Mouse (Mus musculus) splenic B cell, adult 2 months (primary cell): ENCODE measurements at regions not wholly inside any gene's neighbourhood (a gene's known extent, or its start where the extent isn't known, plus 50 kb on each side); places are given as distances from the start of the nearest gene placed in this dataset.
"Not testable (repeated sequence)": the region's sequence is repeated elsewhere in the genome, so short reads cannot be mapped to it uniquely, and the experiment has no call there.

ENCODE experiments used
- DNase-seq: peaks from one replicate; pipeline ENCODE4 v3.0.0-alpha.2; 2011; ENCODE audit warnings: low read depth, low spot score
- H3K27me3 ChIP-seq: 2 replicates; pipeline ENCODE4 v1.6.1; 2012; ENCODE audit warnings: mild to moderate bottlenecking, low read length, moderate library complexity, mixed read lengths; ENCODE audit not compliant: control insufficient read depth, poor library complexity, insufficient read depth, severe bottlenecking
- H3K36me3 ChIP-seq: 2 replicates; pipeline ENCODE4 v1.6.1; 2012; ENCODE audit warnings: mild to moderate bottlenecking, low read length, moderate library complexity, mixed read lengths; ENCODE audit not compliant: control insufficient read depth, poor library complexity, insufficient read depth, severe bottlenecking

GRCm38 (mm10) chr17:83044515-83044914 is 170.6 kb upstream of the Pkdcc start:
- H3K36me3 ChIP-seq = no peaks in the 10 kb centered on the region
- no peak for DNase-seq
- H3K27me3 ChIP-seq = no peaks in the 10 kb centered on the region

DNA sequence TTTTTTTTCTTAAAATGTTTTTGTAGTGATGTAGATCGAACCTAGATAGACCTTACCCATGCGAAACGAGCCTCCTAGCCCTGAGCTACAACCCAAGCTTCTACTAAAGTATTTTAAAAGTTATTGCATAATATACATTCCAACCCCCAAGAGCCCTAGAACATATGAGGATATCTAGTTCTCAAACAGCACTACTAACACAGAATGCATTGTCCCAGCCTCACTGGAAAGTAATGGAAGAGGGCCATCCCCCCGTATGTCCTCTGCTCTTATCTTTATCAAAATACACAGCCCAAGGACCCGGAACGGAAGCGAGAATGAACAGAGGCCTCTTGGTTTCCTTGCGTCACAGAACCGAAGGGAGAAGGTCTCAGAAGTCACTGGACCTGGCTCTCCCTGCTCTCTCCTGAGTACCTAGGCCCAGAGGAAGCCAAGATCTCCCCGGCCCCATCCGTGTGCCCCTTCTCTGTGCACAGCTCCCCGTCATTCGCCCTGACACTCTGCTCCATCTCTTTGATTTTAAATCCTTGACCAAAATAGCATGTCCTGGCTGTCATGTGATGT is 165.0 kb upstream of the Pkdcc start:
- no peak for DNase-seq
- Histone ChIP-seq H3K27me3 (no peaks in the 10 kb centered on the region), H3K36me3 (no peaks in the 10 kb centered on the region)

DNA sequence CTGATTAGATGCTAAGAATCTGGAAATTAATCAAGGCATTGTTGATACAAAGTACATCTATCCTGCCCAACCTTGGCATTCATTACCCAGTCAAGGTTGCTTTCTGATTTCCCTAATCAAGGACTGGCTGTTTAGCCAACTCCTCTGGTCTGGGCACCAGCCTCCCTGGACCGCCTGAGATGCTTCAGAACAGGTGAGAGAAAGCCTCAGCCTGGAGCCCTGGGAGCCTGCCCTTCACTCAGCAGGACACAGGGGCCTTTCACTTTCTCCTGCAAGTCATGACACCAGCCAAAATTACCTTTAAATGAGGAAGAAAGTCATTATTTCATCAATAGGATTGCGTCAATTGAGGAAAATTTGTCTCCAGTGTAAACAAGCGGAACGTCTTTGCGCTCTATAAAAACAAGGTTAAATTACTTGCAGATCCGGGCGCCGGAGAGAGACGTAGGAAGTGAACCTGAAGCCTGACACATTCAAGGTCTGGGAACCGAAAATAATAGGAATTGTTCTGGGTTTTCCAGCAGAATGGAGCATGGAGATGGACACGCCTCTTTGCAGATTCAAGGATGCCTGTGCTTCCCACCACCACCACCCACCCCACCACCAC is 164.4 kb upstream of the Pkdcc start:
- DNase-seq = no peak
- Histone ChIP-seq H3K36me3 (no peaks in the 10 kb centered on the region), H3K27me3 (no peaks in the 10 kb centered on the region)

GRCm38 (mm10) chr17:83052613-83053140 is 162.4 kb upstream of the Pkdcc start:
- no peak for DNase-seq
- H3K27me3 ChIP-seq = no peaks in the 10 kb centered on the region
- no peaks in the 10 kb centered on the region for H3K36me3 ChIP-seq

- no peak for DNase-seq
- no peaks in the 10 kb centered on the region for H3K36me3 ChIP-seq
- H3K27me3 ChIP-seq = no peaks in the 10 kb centered on the region
Observed at GRCm38 (mm10) chr17:83057832-83058231, 157.3 kb upstream of the Pkdcc start.

DNA sequence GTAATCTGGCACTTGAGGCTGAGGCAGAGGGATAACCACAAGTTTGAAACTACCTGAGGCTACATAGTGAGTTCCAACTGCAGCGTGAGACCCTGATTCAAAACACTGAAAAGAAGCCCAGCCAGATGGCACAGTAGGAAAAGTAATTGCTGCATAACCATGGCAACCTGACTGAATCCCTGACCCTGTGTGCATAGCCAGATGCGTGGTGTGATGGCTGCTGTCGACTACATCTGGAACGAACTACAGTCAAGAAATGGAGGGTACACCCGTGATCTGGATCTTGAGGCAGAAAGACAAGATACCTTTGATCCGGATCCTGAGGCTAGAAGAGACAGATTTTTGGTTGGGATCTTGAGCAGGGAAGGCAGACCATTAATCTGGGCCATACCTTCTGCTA is 153.2 kb upstream of the Pkdcc start:
- Histone ChIP-seq H3K27me3 (no peaks in the 10 kb centered on the region), H3K36me3 (no peaks in the 10 kb centered on the region)
- DNase-seq = no peak

DNA sequence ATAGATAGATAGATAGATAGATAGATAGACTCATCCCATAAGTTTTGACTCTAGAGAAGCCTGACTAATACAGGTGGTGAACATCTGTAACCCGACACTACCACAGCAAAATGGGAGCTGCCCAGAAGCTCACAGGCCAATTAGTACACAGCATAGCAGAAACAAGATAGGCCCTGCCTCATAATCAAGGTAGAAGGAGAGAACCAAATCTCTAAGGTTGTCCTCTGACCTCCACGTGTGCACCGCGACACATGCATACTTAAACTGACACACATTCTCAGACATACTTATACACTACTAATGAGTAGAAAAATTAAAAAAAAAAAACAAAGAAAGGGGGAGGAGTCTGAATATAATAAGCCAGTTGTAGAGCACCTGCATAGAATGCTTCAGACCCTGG is 151.2 kb upstream of the Pkdcc start:
- H3K36me3 ChIP-seq = no peaks in the 10 kb centered on the region
- H3K27me3 ChIP-seq = no peaks in the 10 kb centered on the region
- no peak for DNase-seq

GRCm38 (mm10) chr17:83064376-83064775 is 150.7 kb upstream of the Pkdcc start:
- not testable (repeated sequence) for H3K27me3 ChIP-seq, H3K36me3 ChIP-seq, DNase-seq

DNA sequence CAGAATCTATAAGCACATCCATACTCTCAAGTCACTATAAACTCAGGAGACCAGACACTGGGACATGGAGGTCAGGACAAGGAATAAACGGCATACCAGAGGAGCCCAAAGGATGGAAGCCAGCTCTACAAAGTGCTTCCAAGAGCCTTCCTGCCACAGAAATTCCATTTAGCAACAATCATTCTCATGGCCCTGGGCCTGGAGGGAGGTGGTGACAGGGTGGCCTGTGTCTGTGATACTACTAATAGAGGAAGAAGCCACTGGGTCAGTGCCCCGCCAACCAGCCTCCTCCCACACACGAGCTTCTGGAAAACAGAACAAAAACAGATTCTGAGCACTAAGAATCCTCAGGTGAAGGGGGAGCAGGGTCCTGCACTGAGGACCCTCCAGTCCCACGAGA is 145.8 kb upstream of the Pkdcc start:
- no peak for DNase-seq
- no peaks in the 10 kb centered on the region for H3K36me3 ChIP-seq
- H3K27me3 ChIP-seq = no peaks in the 10 kb centered on the region

DNA sequence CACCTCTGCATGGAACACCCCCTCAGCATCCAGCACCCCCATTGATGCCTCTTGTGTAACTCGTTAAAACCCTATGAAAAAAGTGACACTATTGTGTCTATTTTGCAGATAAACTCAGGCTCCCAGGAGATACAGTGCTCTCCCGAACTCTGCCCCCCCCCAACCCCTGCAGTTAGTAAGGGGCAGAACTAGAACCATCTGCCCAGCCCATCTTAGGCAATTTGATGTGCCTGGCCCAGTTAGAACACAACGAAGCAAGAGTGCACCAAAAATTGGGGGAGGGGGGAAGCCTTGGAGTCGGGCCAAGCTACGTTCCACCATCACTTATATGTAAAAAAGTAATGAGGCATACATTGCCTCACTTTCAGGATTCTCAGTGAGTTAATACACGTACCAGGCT is 143.3 kb upstream of the Pkdcc start:
- Histone ChIP-seq H3K27me3 (no peaks in the 10 kb centered on the region), H3K36me3 (no peaks in the 10 kb centered on the region)
- no peak for DNase-seq

GRCm38 (mm10) chr17:83072175-83072574 is 142.9 kb upstream of the Pkdcc start:
- Histone ChIP-seq H3K27me3 (no peaks in the 10 kb centered on the region), H3K36me3 (no peaks in the 10 kb centered on the region)
- no peak for DNase-seq

DNA sequence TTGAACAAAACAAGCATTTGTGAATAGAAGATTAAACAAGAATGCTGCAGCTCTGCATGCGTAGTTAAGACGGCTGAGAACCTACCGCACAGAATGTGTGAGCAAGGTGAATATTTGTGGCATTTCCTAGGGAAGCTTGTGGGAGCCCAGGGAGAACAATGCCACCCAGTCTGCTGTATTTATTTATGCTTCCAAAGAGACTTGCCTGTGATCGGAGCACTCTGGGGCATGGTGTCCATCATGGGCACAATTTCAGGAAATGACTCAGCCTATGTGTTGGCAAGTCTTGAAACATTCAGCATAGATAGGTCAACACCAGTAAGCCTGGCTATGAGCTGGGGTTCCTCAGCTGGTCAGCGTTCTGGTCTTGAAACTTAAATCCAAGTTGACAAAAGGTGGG is 140.2 kb upstream of the Pkdcc start:
- no peaks in the 10 kb centered on the region; the same call in 1 of the 2 replicates for H3K27me3 ChIP-seq
- no peak for DNase-seq
- no peaks in the 10 kb centered on the region for H3K36me3 ChIP-seq

DNA sequence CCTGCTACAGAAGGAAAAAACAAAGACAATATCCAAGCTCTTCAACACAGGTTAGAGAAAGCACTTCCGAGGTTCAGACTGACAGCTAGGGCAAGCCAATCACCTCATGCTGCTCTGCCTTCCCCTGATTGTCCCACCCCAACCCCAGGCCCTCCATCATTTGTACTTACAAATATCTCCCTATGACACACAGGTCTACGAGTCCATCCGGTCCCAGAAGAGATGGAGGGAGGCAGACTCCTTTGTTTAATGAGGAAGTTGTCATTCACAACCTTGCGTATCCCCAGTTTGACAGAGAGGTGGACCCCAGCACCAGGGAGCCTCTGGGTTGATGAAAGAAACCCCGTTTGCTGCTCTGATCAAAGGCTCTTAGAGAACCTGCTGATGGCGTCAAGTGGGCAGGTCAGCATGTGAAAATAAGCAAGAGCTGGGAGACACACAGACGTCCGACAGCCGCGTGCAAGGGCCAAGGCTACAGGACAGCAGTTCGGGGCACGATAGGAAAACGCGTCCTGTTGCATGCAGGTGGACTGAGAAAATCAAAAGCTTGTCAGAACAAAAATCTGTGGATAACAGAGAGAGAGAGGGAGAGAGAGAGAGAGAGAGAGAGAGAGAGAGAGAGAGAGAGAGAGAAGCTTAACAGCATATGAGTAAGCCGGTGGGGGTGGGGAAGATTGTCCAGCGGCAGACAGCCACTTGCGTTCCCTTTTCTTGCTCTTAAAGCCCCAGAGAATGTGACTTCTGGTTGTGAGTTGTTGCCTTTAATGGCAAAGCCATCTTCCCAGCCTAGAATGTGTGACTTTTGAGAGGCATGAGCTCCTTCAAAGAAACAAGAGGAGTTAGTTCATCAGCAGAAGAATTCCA is 137.1 kb upstream of the Pkdcc start:
- H3K27me3 ChIP-seq = no peaks in the 10 kb centered on the region; the same call in 1 of the 2 replicates

DNA sequence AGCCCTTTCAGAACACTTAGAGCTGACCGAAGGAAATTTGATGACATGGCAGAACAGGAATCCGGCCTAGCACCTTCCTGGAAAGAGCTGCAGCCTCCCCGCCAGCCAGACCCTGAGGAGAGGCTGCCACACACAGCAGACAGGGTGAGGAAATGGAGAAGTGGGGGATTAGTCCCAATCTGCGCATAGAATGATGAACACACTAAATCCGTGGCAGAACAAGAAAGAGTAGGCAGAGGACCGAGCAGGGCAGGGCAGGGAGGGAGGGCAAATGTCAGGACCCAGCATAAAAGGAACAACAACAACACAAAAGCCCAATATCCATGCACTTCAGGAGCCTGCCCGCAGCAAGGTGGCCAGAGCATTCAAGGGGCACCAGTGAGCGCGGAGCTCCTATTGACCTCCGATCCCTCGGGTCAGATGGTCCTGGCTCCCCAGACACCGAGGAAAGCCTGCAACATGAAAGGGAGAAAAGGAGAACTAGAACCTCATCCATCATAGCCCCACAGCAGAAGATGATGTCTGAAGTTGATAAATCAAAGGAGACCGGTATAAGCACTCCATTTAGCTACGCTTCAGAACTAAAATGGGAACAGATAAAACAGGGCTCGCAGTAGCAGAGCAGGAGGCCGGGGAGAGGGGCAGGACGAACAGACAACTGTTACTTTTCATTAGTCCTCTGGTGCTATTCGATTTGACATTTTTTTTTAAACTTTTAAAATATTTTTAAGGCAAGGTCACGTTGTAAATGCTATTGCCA is 136.3 kb upstream of the Pkdcc start:
- Histone ChIP-seq H3K36me3 (no peaks in the 10 kb centered on the region), H3K27me3 (no peaks in the 10 kb centered on the region; the same call in 1 of the 2 replicates)
- DNase-seq = no peak

More for the DNA sequence above, 137.1 kb upstream of the Pkdcc start:
- no peaks in the 10 kb centered on the region for H3K36me3 ChIP-seq
- no peak for DNase-seq

- Histone ChIP-seq H3K36me3 (no peaks in the 10 kb centered on the region), H3K27me3 (no peaks in the 10 kb centered on the region; the same call in 1 of the 2 replicates)
- no peak for DNase-seq
Observed at GRCm38 (mm10) chr17:83079361-83079685, 135.8 kb upstream of the Pkdcc start.
